Mouse (Mus musculus) forebrain, postnatal 0 days (tissue): ENCODE data around the gene Atp6v0e. TPM values are rescaled to one million over a fixed set of nuclear protein-coding genes. Genes with fewer than 3 reads are reported as not detected.

Experiments used
- ATAC-seq: fragments of 200-750 bp; cut with Nextera tagmentation; 2 replicates; pipeline ENCODE4 v1.8.0; 2017; ENCODE audit warnings: mild to moderate bottlenecking, moderate library complexity
- DNase-seq: peaks from one replicate; pipeline ENCODE4 v3.0.0-alpha.2; 2015
- H3K27ac ChIP-seq: fragments of 300-500 bp; sonication (generic); 2 replicates; pipeline ENCODE4 v1.5.1; 2014; ENCODE audit warnings: low read depth, mild to moderate bottlenecking, antibody characterized with exemption, low read length, moderate library complexity, mixed read lengths
- H3K27me3 ChIP-seq: fragments of 300-500 bp; sonication (generic); 2 replicates; pipeline ENCODE4 v1.6.1; 2014; ENCODE audit warnings: mild to moderate bottlenecking, low read length, mixed read lengths; ENCODE audit not compliant: insufficient read depth
- H3K36me3 ChIP-seq: fragments of 300-500 bp; sonication (generic); 2 replicates; pipeline ENCODE4 v1.6.1; 2014; ENCODE audit warnings: mild to moderate bottlenecking, moderate library complexity; ENCODE audit not compliant: insufficient read depth
- H3K4me1 ChIP-seq: fragments of 300-500 bp; sonication (generic); 2 replicates; pipeline ENCODE4 v1.6.1; 2014; ENCODE audit warnings: antibody characterized with exemption; ENCODE audit not compliant: insufficient read depth
- H3K4me2 ChIP-seq: fragments of 300-500 bp; sonication (generic); 2 replicates; pipeline ENCODE4 v1.6.1; 2014; ENCODE audit warnings: low read depth, mild to moderate bottlenecking, moderate library complexity
- H3K4me3 ChIP-seq: fragments of 300-500 bp; sonication (generic); 2 replicates; pipeline ENCODE4 v1.5.1; 2014; ENCODE audit warnings: low read depth, low read length, mixed read lengths
- H3K9ac ChIP-seq: fragments of 300-500 bp; sonication (generic); 2 replicates; pipeline ENCODE4 v1.6.1; 2014; ENCODE audit warnings: mild to moderate bottlenecking
- H3K9me3 ChIP-seq: fragments of 300-500 bp; sonication (generic); 2 replicates; pipeline ENCODE4 v1.6.1; 2016; ENCODE audit warnings: low read length
- CTCF ChIP-seq: sonication (generic); IDR thresholded peaks from 2 replicates; pipeline ENCODE4 v1.5.1; 2016; ENCODE audit warnings: antibody characterized with exemption, control low read depth, low read depth
- WGBS: fragments of 180-500 bp; shearing (Covaris S2); extraction: QIAGEN DNeasy Blood & Tissue Kit; methylation state at CpG from one replicate; pipeline ENCODE4 v1.1.7; 2014; 5-methylcytosine and 5-hydroxymethylcytosine counted together
- polyA plus RNA-seq: library from polyadenylated mRNA; unstranded; fragments of >200 nt; fragmentation: Nextera tagmentation; extraction: Ambion mirVana; gene quantifications from 2 replicates; pipeline ENCODE4 v1.2.1, GENCODE M21; 2015
- total RNA-seq: library from RNA; depleted of rRNA; stranded (reverse); fragments of >200 nt; gene quantifications from 2 replicates; pipeline ENCODE4 v1.2.3, GENCODE M21; 2014; rRNA removed

Atp6v0e gene
- total RNA-seq: 60.2 and 71.9 TPM in 2 replicates
- polyA plus RNA-seq: 106 and 139 TPM in 2 replicates

- peak; percentile 99 for TF ChIP-seq CTCF
- peak within 1 kb of the TSS; percentile 60 for H3K27ac ChIP-seq
Observed at GRCm38 (mm10) chr17:26662978-26663683, at the start of gene Atp6v0e. Atp6v0e (plus strand) TSS chr17:26663231.

DNA sequence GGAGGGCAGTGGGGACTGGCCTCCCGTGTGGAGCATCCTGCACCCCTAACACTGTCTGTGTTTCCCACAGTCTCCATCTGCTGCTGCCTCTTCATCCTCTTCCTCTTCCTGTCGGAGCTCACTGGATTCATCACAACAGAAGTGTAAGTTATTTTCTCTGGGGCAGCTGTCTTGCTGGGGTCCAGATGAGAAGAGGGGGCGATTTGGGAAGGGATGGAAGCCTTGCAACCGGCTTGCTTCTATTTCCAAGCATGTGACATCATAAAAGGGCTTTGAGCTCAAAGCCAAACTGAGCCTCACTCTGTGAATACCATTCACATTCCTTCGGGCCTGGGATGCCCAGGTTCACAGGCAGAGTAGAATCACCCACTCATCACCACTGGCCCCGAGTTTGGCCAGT is 48.7 kb upstream of the Atp6v0e start:
- 77% methylated on average over 6 of the region's 6 CpGs for WGBS
- Histone ChIP-seq H3K4me3 (no peak overlapping the region), H3K9ac (no peak overlapping the region), H3K36me3 (peaks cover 58% of the 10 kb centered on the region), H3K27ac (no peak overlapping the region), H3K9me3 (no peaks in the 10 kb centered on the region), H3K4me2 (no peak overlapping the region), H3K4me1 (no peaks in the 10 kb centered on the region), H3K27me3 (no peaks in the 10 kb centered on the region)
- DNase-seq (no peak), ATAC-seq (no peak)
- no peak for TF ChIP-seq CTCF

More at GRCm38 (mm10) chr17:26662978-26663683, at the start of gene Atp6v0e:
- peak; percentile 98 for DNase-seq
- peak; percentile 93 for ATAC-seq
- peak within 1 kb of the TSS; percentile 58 for H3K9ac ChIP-seq
- peak within 1 kb of the TSS; percentile 55 for H3K4me3 ChIP-seq
- WGBS: 3% methylated on average over 28 of the region's 28 CpGs
- H3K4me1 ChIP-seq: peaks cover 6% of the 10 kb centered on the region; the same call in 1 of the 2 replicates
- no peaks in the 10 kb centered on the region for H3K27me3 ChIP-seq
- no peaks in the 10 kb centered on the region for H3K36me3 ChIP-seq
- peak within 1 kb of the TSS; percentile 93 for H3K4me2 ChIP-seq
- H3K9me3 ChIP-seq: no peaks in the 10 kb centered on the region

DNA sequence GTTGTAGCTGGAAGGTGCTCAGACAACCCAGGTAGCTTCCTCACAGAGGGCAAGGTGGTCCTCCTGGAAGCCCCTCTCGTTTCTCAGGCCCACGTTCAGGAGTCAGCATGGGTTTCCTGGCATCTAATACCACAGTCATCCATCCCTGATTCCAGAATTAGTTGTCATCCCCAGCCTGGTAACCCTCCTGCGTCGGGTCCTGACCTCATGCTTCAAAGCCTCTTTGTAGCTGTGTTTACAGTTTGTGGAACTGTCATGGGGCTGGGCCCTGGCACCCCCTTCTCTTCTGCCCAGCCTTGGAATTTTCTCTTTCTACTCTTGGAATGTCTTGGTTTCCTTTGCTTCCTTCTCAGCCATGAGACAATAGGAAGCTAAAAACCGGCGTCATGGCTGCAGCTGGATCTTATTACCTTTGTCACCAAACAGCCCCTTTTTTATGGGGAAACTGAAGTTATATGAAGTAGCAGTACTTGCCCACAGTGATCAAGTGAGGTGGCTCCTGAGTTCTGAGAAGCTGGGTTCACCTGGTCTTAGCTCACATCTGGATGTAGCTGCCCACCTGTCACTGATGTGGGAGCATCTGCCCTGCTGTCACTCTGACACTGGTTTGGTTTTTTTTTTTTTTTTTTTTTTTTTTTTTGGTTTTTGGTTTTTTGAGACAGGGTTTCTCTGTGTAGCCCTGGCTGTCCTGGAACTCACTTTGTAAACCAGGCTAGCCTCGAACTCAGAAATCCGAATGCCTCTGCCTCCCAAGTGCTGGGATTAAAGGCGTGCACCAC is 48.1 kb upstream of the Atp6v0e start:
- H3K4me3 ChIP-seq: no peak overlapping the region
- DNase-seq: no peak
- no peak overlapping the region for H3K27ac ChIP-seq
- no peak overlapping the region for H3K4me2 ChIP-seq
- no peaks in the 10 kb centered on the region for H3K4me1 ChIP-seq
- no peaks in the 10 kb centered on the region for H3K9me3 ChIP-seq
- H3K9ac ChIP-seq: no peak overlapping the region
- whole genome bisulfite sequencing: 87% methylated on average over 9 of the region's 9 CpGs
- H3K27me3 ChIP-seq: no peaks in the 10 kb centered on the region
- no peak for TF ChIP-seq CTCF
- ATAC-seq: no peak
- peaks cover 53% of the 10 kb centered on the region for H3K36me3 ChIP-seq

DNA sequence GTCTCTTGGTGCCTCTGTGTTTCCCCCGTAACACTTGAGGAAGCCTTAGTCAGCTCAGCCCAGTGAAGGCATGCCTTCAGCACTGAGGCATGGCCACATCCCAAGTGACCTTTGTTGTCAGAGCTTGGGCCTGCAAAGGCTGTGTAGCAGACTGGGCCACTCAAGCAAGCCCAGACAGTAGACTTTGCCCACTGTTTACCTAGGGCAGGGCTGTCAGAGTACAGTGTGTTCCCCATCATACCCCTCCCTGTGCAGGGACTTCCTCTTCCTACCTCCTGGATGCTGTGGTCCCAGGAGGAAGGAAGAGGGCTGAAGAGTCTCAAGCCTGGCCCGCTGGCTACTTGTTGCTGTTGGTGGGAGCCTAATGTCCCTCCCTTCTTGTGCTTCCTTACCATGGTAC is 46.3 kb upstream of the Atp6v0e start:
- TF ChIP-seq CTCF: no peak

GRCm38 (mm10) chr17:26618498-26618897 is 44.5 kb upstream of the Atp6v0e start:
- no peak for DNase-seq
- no peaks in the 10 kb centered on the region for H3K4me1 ChIP-seq
- H3K9ac ChIP-seq: no peak overlapping the region
- no peak overlapping the region for H3K4me2 ChIP-seq
- no peaks in the 10 kb centered on the region for H3K9me3 ChIP-seq
- WGBS: 97% methylated on average over 5 of the region's 5 CpGs
- H3K27me3 ChIP-seq: no peaks in the 10 kb centered on the region
- no peak overlapping the region for H3K4me3 ChIP-seq
- H3K36me3 ChIP-seq: peaks cover 39% of the 10 kb centered on the region
- ATAC-seq: no peak
- no peak for TF ChIP-seq CTCF
- no peak overlapping the region for H3K27ac ChIP-seq

More for the DNA sequence above, 46.3 kb upstream of the Atp6v0e start:
- ATAC-seq: no peak
- WGBS: 89% methylated on average over 2 of the region's 2 CpGs
- no peaks in the 10 kb centered on the region for H3K4me1 ChIP-seq
- H3K9me3 ChIP-seq: no peaks in the 10 kb centered on the region
- no peak overlapping the region for H3K4me2 ChIP-seq
- no peaks in the 10 kb centered on the region for H3K27me3 ChIP-seq
- no peak overlapping the region for H3K27ac ChIP-seq
- H3K4me3 ChIP-seq: no peak overlapping the region
- peaks cover 49% of the 10 kb centered on the region for H3K36me3 ChIP-seq
- DNase-seq: no peak
- no peak overlapping the region for H3K9ac ChIP-seq

- H3K4me3 ChIP-seq: no peak overlapping the region
- no peak overlapping the region for H3K27ac ChIP-seq
- no peaks in the 10 kb centered on the region for H3K27me3 ChIP-seq
- 80% methylated on average over 6 of the region's 6 CpGs for WGBS
- DNase-seq: no peak
- H3K9ac ChIP-seq: no peak overlapping the region
- H3K4me2 ChIP-seq: no peak overlapping the region
- no peak for ATAC-seq
- H3K36me3 ChIP-seq: peaks cover 45% of the 10 kb centered on the region
- H3K4me1 ChIP-seq: no peaks in the 10 kb centered on the region
- TF ChIP-seq CTCF: no peak
- H3K9me3 ChIP-seq: no peaks in the 10 kb centered on the region
Observed at GRCm38 (mm10) chr17:26619577-26619976, 43.5 kb upstream of the Atp6v0e start.

DNA sequence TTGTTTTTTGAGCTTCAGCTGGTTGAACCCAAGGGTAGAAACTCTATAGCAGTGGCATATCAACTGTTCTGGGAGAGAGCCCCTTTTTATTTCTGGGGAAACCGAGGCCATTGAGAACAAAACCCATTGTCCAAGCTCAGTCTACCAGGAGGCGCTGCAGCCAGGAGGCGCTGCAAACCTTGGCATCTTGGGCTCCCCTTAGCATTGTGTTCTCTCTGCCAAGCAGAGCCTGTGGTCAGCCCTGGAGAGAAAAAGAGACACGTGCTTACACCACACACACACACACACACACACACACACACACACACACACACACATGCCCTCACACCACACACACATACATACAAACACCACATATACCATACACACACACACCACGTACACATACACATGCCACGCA is 42.7 kb upstream of the Atp6v0e start:
- Histone ChIP-seq H3K4me1 (no peaks in the 10 kb centered on the region), H3K9ac (no peak overlapping the region), H3K9me3 (no peaks in the 10 kb centered on the region), H3K27me3 (no peaks in the 10 kb centered on the region), H3K36me3 (peaks cover 46% of the 10 kb centered on the region), H3K27ac (no peak overlapping the region), H3K4me2 (no peak overlapping the region), H3K4me3 (no peak overlapping the region)
- ATAC-seq (no peak), DNase-seq (no peak)
- TF ChIP-seq CTCF: no peak; the same call in 1 of the 2 replicates
- WGBS: 84% methylated on average over 6 of the region's 6 CpGs
